Mouse (Mus musculus) cerebellum, adult 2 months (tissue): ENCODE results near the gene Lpar4. TPM values are rescaled to one million over a fixed set of nuclear protein-coding genes. Genes with fewer than 3 reads are reported as not detected.

ENCODE experiments used
- DNase-seq, 2 experiments: peaks; one replicate each; pipeline ENCODE4 v3.0.0; 2021
- H3K27ac ChIP-seq: fragments of 200-500 bp; 2 replicates; pipeline ENCODE4 v1.5.1; 2012; ENCODE audit warnings: low read length, control low read depth, inconsistent platforms; ENCODE audit not compliant: insufficient read depth
- H3K27me3 ChIP-seq: fragments of 200-500 bp; 2 replicates; pipeline ENCODE4 v1.6.1; 2012; ENCODE audit warnings: inconsistent platforms, mild to moderate bottlenecking, low read length, moderate library complexity; ENCODE audit not compliant: control insufficient read depth, insufficient read depth
- H3K4me1 ChIP-seq: fragments of 200-500 bp; 2 replicates; pipeline ENCODE4 v1.6.1; 2011; ENCODE audit warnings: low read length; ENCODE audit not compliant: control insufficient read depth, insufficient read depth
- H3K4me3 ChIP-seq: fragments of 200-500 bp; replicated peaks from 2 replicates; pipeline ENCODE3; 2011; ENCODE audit warnings: mild to moderate bottlenecking, low read depth, low read length, control low read depth; ENCODE audit not compliant: insufficient read depth
- CTCF ChIP-seq: fragments of 200-500 bp; IDR thresholded peaks from 2 replicates; pipeline ENCODE4 v1.5.1; 2011; ENCODE audit warnings: low read depth, mild to moderate bottlenecking, control low read depth, low read length, moderate library complexity, borderline replicate concordance; ENCODE audit not compliant: insufficient read depth
- POLR2A ChIP-seq: fragments of 200-500 bp; IDR thresholded peaks from 2 replicates; pipeline ENCODE4 v1.6.1; 2011; ENCODE audit warnings: low read length, control low read depth, borderline replicate concordance; ENCODE audit not compliant: insufficient read depth
- WGBS: fragments of 180-500 bp; shearing (Covaris S2); methylation state at CpG from one replicate; pipeline ENCODE4 v1.1.7; 2018; 5-methylcytosine and 5-hydroxymethylcytosine counted together
- polyA plus RNA-seq: library from polyadenylated mRNA; depleted of rRNA; stranded (reverse); fragments of >200 nt; gene quantifications from 2 replicates; pipeline ENCODE4 v1.2.3, GENCODE M21; 2012; rRNA removed

The Lpar4 gene
- polyA plus RNA-seq, 1 experiment, result 0.49 TPM

DNA sequence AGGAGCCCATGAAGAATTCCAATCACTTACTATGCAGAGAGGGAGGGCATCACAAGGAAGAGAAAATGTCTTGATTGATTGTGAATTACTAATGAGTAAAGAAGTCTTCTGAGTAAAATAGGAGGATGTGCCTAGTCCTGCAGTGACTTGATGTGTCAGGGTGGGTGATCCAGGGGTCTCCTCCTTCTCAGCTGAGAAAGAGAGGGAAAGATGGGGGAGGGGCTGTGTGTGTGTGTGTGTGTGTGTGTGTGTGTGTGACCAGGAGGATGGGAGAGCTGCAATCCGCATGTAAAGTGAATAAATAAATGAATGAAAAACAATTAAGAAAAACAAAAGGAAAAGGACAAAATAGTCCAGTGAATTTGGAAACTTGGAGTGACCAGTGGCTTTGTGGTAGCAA, 30.1 kb downstream of the Lpar4 start:
- Histone ChIP-seq H3K27ac (no peak overlapping the region), H3K4me3 (no peak overlapping the region), H3K4me1 (no peaks in the 10 kb centered on the region), H3K27me3 (no peaks in the 10 kb centered on the region)
- TF ChIP-seq CTCF (no peak), POLR2A (no peak)
- DNase-seq, result no peak
- 37% methylated on average over 1 of the region's 1 CpGs for WGBS

DNA sequence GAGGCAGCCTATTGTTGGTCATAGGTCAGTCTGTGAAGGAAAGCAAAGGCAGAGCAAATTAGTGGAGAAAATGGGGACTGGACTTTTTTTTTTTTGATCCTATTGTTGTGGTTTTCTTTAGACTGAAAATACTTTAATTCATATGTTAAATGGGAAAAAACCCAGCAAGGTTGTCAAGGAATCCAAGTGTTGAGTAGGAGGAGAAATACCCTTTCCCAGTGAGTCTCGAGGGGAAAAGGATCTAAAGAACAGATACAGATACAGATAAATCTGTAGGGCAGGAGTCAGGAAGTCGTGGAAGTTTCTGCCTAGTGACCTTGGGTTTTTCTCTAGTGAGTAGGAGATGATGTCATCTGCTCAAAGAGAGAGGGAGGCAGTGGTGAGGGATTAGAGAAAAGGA, 30.6 kb downstream of the Lpar4 start:
- 17% methylated on average over 2 of the region's 2 CpGs for WGBS
- Histone ChIP-seq H3K4me3 (no peak overlapping the region), H3K27ac (no peak overlapping the region), H3K27me3 (no peaks in the 10 kb centered on the region), H3K4me1 (no peaks in the 10 kb centered on the region)
- DNase-seq, result no peak
- no peak for TF ChIP-seq CTCF
- TF ChIP-seq POLR2A, result no peak

DNA sequence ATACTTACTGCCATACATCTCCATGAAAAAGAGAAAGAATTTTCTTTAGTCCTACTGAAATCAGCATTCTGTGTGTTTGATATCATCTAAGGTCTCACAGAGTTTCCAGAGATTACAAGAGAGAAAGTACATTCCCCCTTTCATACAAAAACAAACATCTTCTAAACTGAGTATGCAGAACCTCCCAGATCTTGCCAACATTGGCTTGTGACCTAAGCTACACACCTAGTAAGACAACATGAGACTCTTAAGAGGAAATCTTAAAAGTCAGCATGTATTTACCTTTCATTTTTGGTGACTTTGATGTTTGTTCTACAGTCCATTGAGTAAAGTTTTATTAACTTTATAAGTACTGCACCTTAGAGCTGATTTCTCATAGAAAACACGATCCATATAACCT, 33.4 kb downstream of the Lpar4 start:
- H3K4me1 ChIP-seq, result no peaks in the 10 kb centered on the region
- 68% methylated on average over 1 of the region's 1 CpGs for WGBS

DNA sequence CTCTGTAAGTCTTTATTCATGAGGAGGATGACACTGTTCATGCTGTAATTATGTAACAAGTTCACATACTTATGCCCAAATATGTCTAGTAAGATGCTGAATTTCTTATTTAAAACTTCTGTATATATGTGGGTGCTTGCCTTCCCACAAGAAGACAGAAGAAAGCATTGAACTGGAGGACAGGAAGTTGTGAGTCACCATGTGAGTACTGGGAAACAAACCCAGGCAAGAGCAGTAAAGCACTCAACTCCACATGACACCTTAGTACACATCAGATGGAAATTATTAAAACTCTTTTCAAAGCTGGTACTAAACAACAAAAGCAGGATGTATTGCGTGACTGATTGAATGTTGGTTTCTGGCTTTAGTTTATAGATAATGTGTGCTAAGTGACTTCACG, 41.8 kb downstream of the Lpar4 start:
- no peak for DNase-seq
- TF ChIP-seq CTCF, result no peak
- TF ChIP-seq POLR2A, result no peak

More for the DNA sequence above, 33.4 kb downstream of the Lpar4 start:
- no peak overlapping the region for H3K27ac ChIP-seq
- no peak for DNase-seq
- H3K4me3 ChIP-seq, result no peak overlapping the region
- TF ChIP-seq CTCF (no peak), POLR2A (no peak)
- H3K27me3 ChIP-seq, result no peaks in the 10 kb centered on the region

DNA sequence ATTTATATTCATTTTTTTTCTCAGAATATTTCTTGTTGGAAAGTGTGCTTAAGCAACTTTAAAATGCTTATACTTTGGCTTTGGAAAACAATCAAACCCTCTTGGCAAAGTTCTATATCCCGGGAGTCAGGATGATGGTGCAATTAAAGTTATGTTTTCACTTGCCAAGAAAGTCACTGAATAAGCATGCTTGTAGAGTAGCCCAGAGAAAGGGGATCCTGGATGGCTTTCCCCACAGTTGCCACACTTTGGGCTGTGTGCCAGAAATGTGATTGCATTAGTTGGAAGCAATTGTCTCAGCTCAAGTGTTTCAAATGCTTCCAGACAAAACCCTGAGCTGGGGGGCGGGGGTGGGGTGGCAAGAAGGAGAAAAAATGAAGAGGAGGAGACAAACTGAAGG, 43.9 kb downstream of the Lpar4 start:
- Histone ChIP-seq H3K4me1 (no peaks in the 10 kb centered on the region), H3K27me3 (no peaks in the 10 kb centered on the region), H3K4me3 (no peak overlapping the region), H3K27ac (no peak overlapping the region)
- TF ChIP-seq CTCF (no peak), POLR2A (no peak)
- no peak for DNase-seq
- 7% methylated on average over 2 of the region's 2 CpGs for WGBS

More for the DNA sequence above, 41.8 kb downstream of the Lpar4 start:
- no peaks in the 10 kb centered on the region for H3K4me1 ChIP-seq
- WGBS, result 87% methylated on average over 2 of the region's 2 CpGs
- H3K4me3 ChIP-seq, result no peak overlapping the region
- no peaks in the 10 kb centered on the region for H3K27me3 ChIP-seq
- no peak overlapping the region for H3K27ac ChIP-seq

Other genes with a start within 250 kb of the Lpar4 start
- gene Rtl3, start 80.0 kb upstream of the Lpar4 start, polyA plus RNA-seq, result not detected in 2 replicates
- not detected in 2 replicates for gene P2ry10, start 167.9 kb downstream of the Lpar4 start, polyA plus RNA-seq
- gene P2ry10b, start 228.3 kb downstream of the Lpar4 start, polyA plus RNA-seq, result 0.08 and 0.16 TPM in 2 replicates